Mouse (Mus musculus) CD8-positive naive resting alpha-beta T cell, adult 2 months (primary cell): ENCODE data around the gene Necab2.

Experiments
- DNase-seq, 2 experiments: peaks; one replicate each; pipeline ENCODE4 v3.0.0; 2022; ENCODE audit warnings: low read depth in 2 of 2, low spot score in 2 of 2

Gene Necab2

GRCm38 (mm10) chr8:119427634-119428349 lies 18.7 kb upstream of the Necab2 start:
- no peak for DNase-seq

- no peak for DNase-seq
Measured at GRCm38 (mm10) chr8:119428350-119428740, 18.2 kb upstream of the Necab2 start.

- DNase-seq: no peak
Measured at GRCm38 (mm10) chr8:119428766-119429327, 17.7 kb upstream of the Necab2 start.

GRCm38 (mm10) chr8:119429552-119429951 lies 17.0 kb upstream of the Necab2 start:
- no peak for DNase-seq

- no peak for DNase-seq
Measured at GRCm38 (mm10) chr8:119430250-119430649, 16.3 kb upstream of the Necab2 start.

GRCm38 (mm10) chr8:119430690-119431089 lies 15.8 kb upstream of the Necab2 start:
- DNase-seq: no peak

GRCm38 (mm10) chr8:119432372-119432771 lies 14.1 kb upstream of the Necab2 start:
- DNase-seq: no peak

- no peak for DNase-seq
Measured at GRCm38 (mm10) chr8:119433582-119434174, 12.8 kb upstream of the Necab2 start, which contains the start of gene Osgin1. TSS of gene Osgin1 (plus strand) at chr8:119434124.

- no peak for DNase-seq
Measured at GRCm38 (mm10) chr8:119434569-119434968, 11.9 kb upstream of the Necab2 start.

GRCm38 (mm10) chr8:119435527-119435926 lies 11.0 kb upstream of the Necab2 start:
- no peak for DNase-seq

- DNase-seq: no peak
Measured at GRCm38 (mm10) chr8:119436331-119436730, 10.2 kb upstream of the Necab2 start.

GRCm38 (mm10) chr8:119436933-119437332 lies 9.6 kb upstream of the Necab2 start:
- DNase-seq: no peak

GRCm38 (mm10) chr8:119437506-119437905 lies 9.0 kb upstream of the Necab2 start:
- no peak for DNase-seq

- DNase-seq: no peak
Measured at GRCm38 (mm10) chr8:119438876-119439275, 7.6 kb upstream of the Necab2 start.

- DNase-seq: no peak
Measured at GRCm38 (mm10) chr8:119439424-119439823, 7.1 kb upstream of the Necab2 start.

- DNase-seq: no peak
Measured at GRCm38 (mm10) chr8:119439893-119440249, 6.6 kb upstream of the Necab2 start.

GRCm38 (mm10) chr8:119440250-119440951 lies 6.1 kb upstream of the Necab2 start:
- DNase-seq: peak in 1 of 2 experiments; percentile 39

GRCm38 (mm10) chr8:119440952-119441270 lies 5.6 kb upstream of the Necab2 start:
- peak in 1 of 2 experiments; percentile 45 for DNase-seq

GRCm38 (mm10) chr8:119442013-119442412 lies 4.5 kb upstream of the Necab2 start:
- DNase-seq: no peak

GRCm38 (mm10) chr8:119442970-119443369 lies 3.5 kb upstream of the Necab2 start:
- DNase-seq: no peak

- no peak for DNase-seq
Measured at GRCm38 (mm10) chr8:119446990-119447780, 666 bp downstream of the Necab2 start.
